Mouse (Mus musculus): ENCODE results near the gene Map1b. TPM values are rescaled to one million over a fixed set of nuclear protein-coding genes. Genes with fewer than 3 reads are reported as not detected.

The Map1b gene
- polyA plus RNA-seq, 1 experiment from 2014 or later, result 1,521 TPM

GRCm38 (mm10) chr13:99502911-99503310, 13.4 kb downstream of the Map1b start:
- Histone ChIP-seq H3K27ac (ENCODE audit: low read depth, low read length) (peak overlapping the region; percentile 52), H3K36me3 (ENCODE audit: control insufficient read depth, insufficient read depth, low read length) (peaks cover 10% of the 10 kb centered on the region), H3K9ac (ENCODE audit: low read depth, low read length) (no peak overlapping the region), H3K4me2 (replicated peaks; ENCODE audit: low read depth, low read length) (no peak overlapping the region), H3K4me3 (ENCODE audit: low read depth, low read length) (no peak overlapping the region), H3K27me3 (ENCODE audit: control insufficient read depth, insufficient read depth, low read length) (no peaks in the 10 kb centered on the region), H3K9me3 (ENCODE audit: control insufficient read depth, low read length) (no peaks in the 10 kb centered on the region), H3K4me1 (replicated peaks; ENCODE audit: control insufficient read depth, insufficient read depth, low read length) (peaks cover 12% of the 10 kb centered on the region)
- ATAC-seq (ENCODE audit: low FRiP score) (no peak), DNase-seq (ENCODE audit: low spot score) (no peak)
- 54% methylated on average over 7 of the region's 7 CpGs for WGBS

GRCm38 (mm10) chr13:99502126-99502744, 14.1 kb downstream of the Map1b start:
- Histone ChIP-seq H3K9ac (ENCODE audit: low read depth, low read length) (no peak overlapping the region), H3K4me1 (replicated peaks; ENCODE audit: control insufficient read depth, insufficient read depth, low read length) (peaks cover 12% of the 10 kb centered on the region), H3K4me2 (replicated peaks; ENCODE audit: low read depth, low read length) (no peak overlapping the region), H3K27me3 (ENCODE audit: control insufficient read depth, insufficient read depth, low read length) (no peaks in the 10 kb centered on the region), H3K4me3 (ENCODE audit: low read depth, low read length) (no peak overlapping the region), H3K9me3 (ENCODE audit: control insufficient read depth, low read length) (no peaks in the 10 kb centered on the region), H3K36me3 (ENCODE audit: control insufficient read depth, insufficient read depth, low read length) (peaks cover 10% of the 10 kb centered on the region; the same call in 1 of the 2 replicates), H3K27ac (ENCODE audit: low read depth, low read length) (peak overlapping the region; percentile 52)
- no peak for DNase-seq (ENCODE audit: low spot score)
- ATAC-seq (ENCODE audit: low FRiP score), result 0 out of 2 replicates have a peak, but pooled peaks have one; percentile 61
- WGBS, result 66% methylated on average over 13 of the region's 13 CpGs

GRCm38 (mm10) chr13:99501393-99501792, 14.9 kb downstream of the Map1b start:
- H3K27ac ChIP-seq (ENCODE audit: low read depth, low read length), result peak overlapping the region; percentile 10; the same call in 1 of the 2 replicates
- 30% methylated on average over 7 of the region's 7 CpGs for WGBS
- no peak for DNase-seq (ENCODE audit: low spot score)
- no peak for ATAC-seq (ENCODE audit: low FRiP score)
- H3K9me3 ChIP-seq (ENCODE audit: control insufficient read depth, low read length), result no peaks in the 10 kb centered on the region
- H3K4me2 ChIP-seq (replicated peaks; ENCODE audit: low read depth, low read length), result no peak overlapping the region
- H3K27me3 ChIP-seq (ENCODE audit: control insufficient read depth, insufficient read depth, low read length), result no peaks in the 10 kb centered on the region
- 0 out of 2 replicates have a peak, but pooled peaks cover 7% of the 10 kb centered on the region for H3K36me3 ChIP-seq (ENCODE audit: control insufficient read depth, insufficient read depth, low read length)
- peaks cover 12% of the 10 kb centered on the region for H3K4me1 ChIP-seq (replicated peaks; ENCODE audit: control insufficient read depth, insufficient read depth, low read length)
- H3K9ac ChIP-seq (ENCODE audit: low read depth, low read length), result no peak overlapping the region
- H3K4me3 ChIP-seq (ENCODE audit: low read depth, low read length), result no peak overlapping the region

- no peak overlapping the region for H3K4me3 ChIP-seq (ENCODE audit: low read depth, low read length)
- H3K9ac ChIP-seq (ENCODE audit: low read depth, low read length), result no peak overlapping the region
- peaks cover 12% of the 10 kb centered on the region for H3K4me1 ChIP-seq (replicated peaks; ENCODE audit: control insufficient read depth, insufficient read depth, low read length)
- H3K36me3 ChIP-seq (ENCODE audit: control insufficient read depth, insufficient read depth, low read length), result 0 out of 2 replicates have a peak, but pooled peaks cover 2% of the 10 kb centered on the region
- DNase-seq (ENCODE audit: low spot score) (no peak), ATAC-seq (ENCODE audit: low FRiP score) (no peak)
- no peak overlapping the region for H3K27ac ChIP-seq (ENCODE audit: low read depth, low read length)
- no peaks in the 10 kb centered on the region for H3K9me3 ChIP-seq (ENCODE audit: control insufficient read depth, low read length)
- H3K27me3 ChIP-seq (ENCODE audit: control insufficient read depth, insufficient read depth, low read length), result no peaks in the 10 kb centered on the region
- WGBS, result 79% methylated on average over 3 of the region's 3 CpGs
- no peak overlapping the region for H3K4me2 ChIP-seq (replicated peaks; ENCODE audit: low read depth, low read length)
Measured at GRCm38 (mm10) chr13:99500609-99501008, 15.7 kb downstream of the Map1b start.

- ATAC-seq (ENCODE audit: low FRiP score), result no peak
- DNase-seq (ENCODE audit: low spot score), result no peak
- H3K9me3 ChIP-seq (ENCODE audit: control insufficient read depth, low read length), result no peaks in the 10 kb centered on the region
- no peaks in the 10 kb centered on the region for H3K36me3 ChIP-seq (ENCODE audit: control insufficient read depth, insufficient read depth, low read length)
- no peak overlapping the region for H3K4me2 ChIP-seq (replicated peaks; ENCODE audit: low read depth, low read length)
- 74% methylated on average over 9 of the region's 9 CpGs for WGBS
- no peaks in the 10 kb centered on the region for H3K27me3 ChIP-seq (ENCODE audit: control insufficient read depth, insufficient read depth, low read length)
- no peak overlapping the region for H3K9ac ChIP-seq (ENCODE audit: low read depth, low read length)
- no peak overlapping the region for H3K4me3 ChIP-seq (ENCODE audit: low read depth, low read length)
- H3K4me1 ChIP-seq (replicated peaks; ENCODE audit: control insufficient read depth, insufficient read depth, low read length), result peaks cover 12% of the 10 kb centered on the region
- no peak overlapping the region for H3K27ac ChIP-seq (ENCODE audit: low read depth, low read length)
Measured at GRCm38 (mm10) chr13:99499764-99500163, 16.6 kb downstream of the Map1b start.

GRCm38 (mm10) chr13:99496106-99496505, 20.2 kb downstream of the Map1b start:
- Histone ChIP-seq H3K27me3 (ENCODE audit: control insufficient read depth, insufficient read depth, low read length) (no peaks in the 10 kb centered on the region), H3K4me2 (replicated peaks; ENCODE audit: low read depth, low read length) (no peak overlapping the region), H3K36me3 (ENCODE audit: control insufficient read depth, insufficient read depth, low read length) (no peaks in the 10 kb centered on the region), H3K27ac (ENCODE audit: low read depth, low read length) (no peak overlapping the region), H3K9ac (ENCODE audit: low read depth, low read length) (no peak overlapping the region), H3K4me1 (replicated peaks; ENCODE audit: control insufficient read depth, insufficient read depth, low read length) (peaks cover 9% of the 10 kb centered on the region), H3K9me3 (ENCODE audit: control insufficient read depth, low read length) (no peaks in the 10 kb centered on the region), H3K4me3 (ENCODE audit: low read depth, low read length) (no peak overlapping the region)
- no peak for DNase-seq (ENCODE audit: low spot score)
- 88% methylated on average over 7 of the region's 7 CpGs for WGBS
- ATAC-seq (ENCODE audit: low FRiP score), result no peak

- H3K27me3 ChIP-seq (ENCODE audit: control insufficient read depth, insufficient read depth, low read length), result no peaks in the 10 kb centered on the region
- DNase-seq (ENCODE audit: low spot score), result no peak
- H3K36me3 ChIP-seq (ENCODE audit: control insufficient read depth, insufficient read depth, low read length), result no peaks in the 10 kb centered on the region
- peaks cover 9% of the 10 kb centered on the region for H3K4me1 ChIP-seq (replicated peaks; ENCODE audit: control insufficient read depth, insufficient read depth, low read length)
- H3K27ac ChIP-seq (ENCODE audit: low read depth, low read length), result peak overlapping the region; percentile 39; the same call in 1 of the 2 replicates
- H3K4me3 ChIP-seq (ENCODE audit: low read depth, low read length), result no peak overlapping the region
- no peak overlapping the region for H3K9ac ChIP-seq (ENCODE audit: low read depth, low read length)
- no peaks in the 10 kb centered on the region for H3K9me3 ChIP-seq (ENCODE audit: control insufficient read depth, low read length)
- no peak for ATAC-seq (ENCODE audit: low FRiP score)
- H3K4me2 ChIP-seq (replicated peaks; ENCODE audit: low read depth, low read length), result no peak overlapping the region
- WGBS, result 73% methylated on average over 10 of the region's 10 CpGs
Measured at GRCm38 (mm10) chr13:99494416-99494815, 21.9 kb downstream of the Map1b start.

GRCm38 (mm10) chr13:99493304-99493904, 22.9 kb downstream of the Map1b start:
- ATAC-seq (ENCODE audit: low FRiP score) (peak; percentile 55), DNase-seq (ENCODE audit: low spot score) (no peak)
- Histone ChIP-seq H3K4me1 (replicated peaks; ENCODE audit: control insufficient read depth, insufficient read depth, low read length) (peaks cover 9% of the 10 kb centered on the region), H3K9ac (ENCODE audit: low read depth, low read length) (0 out of 2 replicates have a peak overlapping the region, but pooled peaks have one; percentile 12), H3K4me3 (ENCODE audit: low read depth, low read length) (no peak overlapping the region), H3K27ac (ENCODE audit: low read depth, low read length) (peak overlapping the region; percentile 78), H3K9me3 (ENCODE audit: control insufficient read depth, low read length) (no peaks in the 10 kb centered on the region), H3K4me2 (replicated peaks; ENCODE audit: low read depth, low read length) (peak overlapping the region; percentile 23; the same call in 1 of the 2 replicates), H3K36me3 (ENCODE audit: control insufficient read depth, insufficient read depth, low read length) (no peaks in the 10 kb centered on the region), H3K27me3 (ENCODE audit: control insufficient read depth, insufficient read depth, low read length) (no peaks in the 10 kb centered on the region)
- 47% methylated on average over 5 of the region's 5 CpGs for WGBS
